Mouse (Mus musculus): ENCODE results near the gene Ccser1. TPM values are rescaled to one million over a fixed set of nuclear protein-coding genes. Genes with fewer than 3 reads are reported as not detected.

Ccser1 gene
- polyA plus RNA-seq, 1 experiment from 2014 or later = 6.7 TPM

GRCm38 (mm10) chr6:61588999-61589398, 408.9 kb downstream of the Ccser1 start:
- H3K9ac ChIP-seq (ENCODE audit: low read length) = no peak overlapping the region
- no peak overlapping the region for H3K4me2 ChIP-seq (ENCODE audit: low read depth, low read length)
- H3K4me3 ChIP-seq (ENCODE audit: low read length) = no peak overlapping the region
- no peaks in the 10 kb centered on the region for H3K9me3 ChIP-seq (ENCODE audit: control insufficient read depth, low read length)
- ATAC-seq (ENCODE audit: low read depth) = no peak
- no peaks in the 10 kb centered on the region for H3K27me3 ChIP-seq (ENCODE audit: control insufficient read depth, insufficient read depth, low read depth, low read length)
- H3K4me1 ChIP-seq (replicated peaks; ENCODE audit: control insufficient read depth, insufficient read depth, low read length) = no peaks in the 10 kb centered on the region
- 61% methylated on average over 2 of the region's 2 CpGs for WGBS
- H3K36me3 ChIP-seq (ENCODE audit: control insufficient read depth, insufficient read depth, low read length) = no peaks in the 10 kb centered on the region
- H3K27ac ChIP-seq (ENCODE audit: low read length) = no peak overlapping the region

- Histone ChIP-seq H3K36me3 (ENCODE audit: control insufficient read depth, insufficient read depth, low read length) (no peaks in the 10 kb centered on the region), H3K9ac (ENCODE audit: low read length) (no peak overlapping the region), H3K4me3 (ENCODE audit: low read length) (no peak overlapping the region), H3K9me3 (ENCODE audit: control insufficient read depth, low read length) (no peaks in the 10 kb centered on the region), H3K4me1 (replicated peaks; ENCODE audit: control insufficient read depth, insufficient read depth, low read length) (no peaks in the 10 kb centered on the region), H3K4me2 (ENCODE audit: low read depth, low read length) (no peak overlapping the region), H3K27me3 (ENCODE audit: control insufficient read depth, insufficient read depth, low read depth, low read length) (no peaks in the 10 kb centered on the region), H3K27ac (ENCODE audit: low read length) (no peak overlapping the region)
- WGBS = 92% methylated on average over 5 of the region's 5 CpGs
- no peak for ATAC-seq (ENCODE audit: low read depth)
Observed at GRCm38 (mm10) chr6:61601911-61602310, 421.8 kb downstream of the Ccser1 start.

DNA sequence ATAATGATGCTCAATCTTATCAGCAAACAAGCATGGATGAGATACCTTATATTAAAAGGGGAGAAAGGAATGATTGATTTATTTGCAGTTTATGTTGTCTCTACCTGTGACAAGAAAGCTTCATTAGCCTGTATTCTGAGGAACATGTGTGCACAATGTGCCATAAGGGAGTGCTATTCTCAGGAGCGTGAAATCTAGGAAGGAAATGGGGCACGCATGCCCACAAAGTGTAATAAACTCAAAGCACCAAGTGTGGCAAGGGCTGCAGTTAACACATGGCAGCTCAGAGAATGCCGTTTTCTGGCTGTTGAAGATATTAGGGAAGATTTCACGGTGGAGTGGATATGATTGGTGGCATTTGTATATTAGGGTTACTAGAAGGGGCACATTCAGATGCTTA, 434.8 kb downstream of the Ccser1 start:
- Histone ChIP-seq H3K27me3 (ENCODE audit: control insufficient read depth, insufficient read depth, low read depth, low read length) (no peaks in the 10 kb centered on the region), H3K9ac (ENCODE audit: low read length) (no peak overlapping the region), H3K4me3 (ENCODE audit: low read length) (no peak overlapping the region), H3K27ac (ENCODE audit: low read length) (no peak overlapping the region), H3K9me3 (ENCODE audit: control insufficient read depth, low read length) (no peaks in the 10 kb centered on the region), H3K4me2 (ENCODE audit: low read depth, low read length) (no peak overlapping the region), H3K4me1 (replicated peaks; ENCODE audit: control insufficient read depth, insufficient read depth, low read length) (no peaks in the 10 kb centered on the region), H3K36me3 (ENCODE audit: control insufficient read depth, insufficient read depth, low read length) (no peaks in the 10 kb centered on the region)
- ATAC-seq (ENCODE audit: low read depth) = no peak
- WGBS = 78% methylated on average over 4 of the region's 4 CpGs

DNA sequence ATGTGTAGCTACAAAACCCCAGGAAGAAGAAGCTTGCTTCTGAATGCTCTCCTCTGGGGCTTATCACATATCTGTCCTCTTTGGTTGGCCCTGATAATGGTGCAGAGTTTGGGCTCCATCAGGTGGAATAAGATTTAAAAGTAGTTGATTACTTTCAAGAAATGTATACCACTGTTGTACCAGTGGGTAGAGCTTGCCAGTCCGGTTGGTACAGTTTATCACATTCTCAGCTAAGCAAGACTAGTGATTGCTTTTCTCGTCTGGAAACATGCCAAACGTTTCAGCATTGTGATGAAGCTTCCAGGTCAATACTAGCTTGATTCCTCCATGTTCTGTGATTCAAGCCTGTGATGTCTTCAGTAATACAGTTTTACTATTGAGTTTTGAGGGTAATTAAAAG, 441.6 kb downstream of the Ccser1 start:
- no peak overlapping the region for H3K4me2 ChIP-seq (ENCODE audit: low read depth, low read length)

GRCm38 (mm10) chr6:61661414-61661813, 481.3 kb downstream of the Ccser1 start:
- Histone ChIP-seq H3K4me1 (replicated peaks; ENCODE audit: control insufficient read depth, insufficient read depth, low read length) (no peaks in the 10 kb centered on the region), H3K27me3 (ENCODE audit: control insufficient read depth, insufficient read depth, low read depth, low read length) (no peaks in the 10 kb centered on the region), H3K4me3 (ENCODE audit: low read length) (no peak overlapping the region), H3K36me3 (ENCODE audit: control insufficient read depth, insufficient read depth, low read length) (no peaks in the 10 kb centered on the region), H3K9me3 (ENCODE audit: control insufficient read depth, low read length) (no peaks in the 10 kb centered on the region), H3K27ac (ENCODE audit: low read length) (no peak overlapping the region), H3K4me2 (ENCODE audit: low read depth, low read length) (no peak overlapping the region), H3K9ac (ENCODE audit: low read length) (no peak overlapping the region)
- peak; percentile 78 for ATAC-seq (ENCODE audit: low read depth)

More for the DNA sequence above, 441.6 kb downstream of the Ccser1 start:
- no peaks in the 10 kb centered on the region for H3K4me1 ChIP-seq (replicated peaks; ENCODE audit: control insufficient read depth, insufficient read depth, low read length)
- no peaks in the 10 kb centered on the region for H3K36me3 ChIP-seq (ENCODE audit: control insufficient read depth, insufficient read depth, low read length)
- no peak overlapping the region for H3K4me3 ChIP-seq (ENCODE audit: low read length)
- no peak overlapping the region for H3K9ac ChIP-seq (ENCODE audit: low read length)
- WGBS = 51% methylated on average over 3 of the region's 3 CpGs
- ATAC-seq (ENCODE audit: low read depth) = no peak
- H3K27ac ChIP-seq (ENCODE audit: low read length) = no peak overlapping the region
- H3K9me3 ChIP-seq (ENCODE audit: control insufficient read depth, low read length) = no peaks in the 10 kb centered on the region
- no peaks in the 10 kb centered on the region for H3K27me3 ChIP-seq (ENCODE audit: control insufficient read depth, insufficient read depth, low read depth, low read length)

DNA sequence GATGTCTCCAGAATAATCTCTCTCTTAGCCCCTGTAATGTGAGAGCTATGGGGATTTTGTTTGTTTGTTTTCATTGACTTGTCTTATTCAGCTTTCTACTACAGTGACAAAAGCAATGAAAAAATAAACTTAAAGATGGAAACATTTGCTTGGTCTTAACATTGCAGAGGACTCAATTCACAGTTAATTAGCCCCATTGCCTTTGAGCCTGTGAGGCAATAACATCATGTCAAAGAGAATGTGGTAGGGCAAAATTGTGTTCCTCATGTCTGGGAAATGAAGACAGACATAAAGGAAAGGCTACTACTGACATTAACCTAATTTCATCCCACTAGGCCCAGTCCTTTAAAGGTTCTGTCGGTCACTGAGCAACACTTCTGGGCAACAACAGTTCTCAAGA, 484.4 kb downstream of the Ccser1 start:
- ATAC-seq (ENCODE audit: low read depth) = no peak; the same call in 1 of the 2 replicates
- no peak overlapping the region for H3K27ac ChIP-seq (ENCODE audit: low read length)
- WGBS = 66% methylated on average over 1 of the region's 1 CpGs
- no peak overlapping the region for H3K4me3 ChIP-seq (ENCODE audit: low read length)
- H3K36me3 ChIP-seq (ENCODE audit: control insufficient read depth, insufficient read depth, low read length) = no peaks in the 10 kb centered on the region
- H3K9me3 ChIP-seq (ENCODE audit: control insufficient read depth, low read length) = no peaks in the 10 kb centered on the region
- no peaks in the 10 kb centered on the region for H3K4me1 ChIP-seq (replicated peaks; ENCODE audit: control insufficient read depth, insufficient read depth, low read length)
- no peak overlapping the region for H3K9ac ChIP-seq (ENCODE audit: low read length)
- no peaks in the 10 kb centered on the region for H3K27me3 ChIP-seq (ENCODE audit: control insufficient read depth, insufficient read depth, low read depth, low read length)
- no peak overlapping the region for H3K4me2 ChIP-seq (ENCODE audit: low read depth, low read length)

DNA sequence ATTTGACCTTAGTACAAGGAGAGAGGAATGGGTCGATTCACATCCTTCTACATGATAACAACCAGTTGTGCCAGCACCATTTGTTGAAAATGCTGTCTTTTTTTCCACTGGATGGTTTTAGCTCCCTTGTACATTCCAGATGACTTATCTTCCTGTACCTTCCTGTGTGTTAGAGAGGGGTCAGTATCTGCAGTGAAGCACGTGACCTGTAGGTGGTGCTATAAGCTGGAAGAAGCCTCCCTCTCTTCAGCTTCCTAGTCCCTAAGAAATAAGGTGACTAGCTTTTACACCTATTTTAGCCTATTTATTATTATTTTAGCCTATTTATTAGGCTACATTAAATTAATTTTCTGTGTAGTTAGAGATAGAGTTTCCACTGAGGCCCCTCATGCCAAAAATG, 506.9 kb downstream of the Ccser1 start:
- Histone ChIP-seq H3K27me3 (ENCODE audit: control insufficient read depth, insufficient read depth, low read depth, low read length) (no peaks in the 10 kb centered on the region), H3K9me3 (ENCODE audit: control insufficient read depth, low read length) (no peaks in the 10 kb centered on the region), H3K4me1 (replicated peaks; ENCODE audit: control insufficient read depth, insufficient read depth, low read length) (no peaks in the 10 kb centered on the region), H3K4me3 (ENCODE audit: low read length) (no peak overlapping the region), H3K27ac (ENCODE audit: low read length) (no peak overlapping the region), H3K36me3 (ENCODE audit: control insufficient read depth, insufficient read depth, low read length) (no peaks in the 10 kb centered on the region), H3K9ac (ENCODE audit: low read length) (no peak overlapping the region), H3K4me2 (ENCODE audit: low read depth, low read length) (no peak overlapping the region)
- WGBS = 43% methylated on average over 2 of the region's 2 CpGs
- no peak for ATAC-seq (ENCODE audit: low read depth)

GRCm38 (mm10) chr6:61703003-61703402, 522.9 kb downstream of the Ccser1 start:
- H3K9me3 ChIP-seq (ENCODE audit: control insufficient read depth, low read length) = no peaks in the 10 kb centered on the region
- no peaks in the 10 kb centered on the region for H3K27me3 ChIP-seq (ENCODE audit: control insufficient read depth, insufficient read depth, low read depth, low read length)
- no peaks in the 10 kb centered on the region for H3K4me1 ChIP-seq (replicated peaks; ENCODE audit: control insufficient read depth, insufficient read depth, low read length)
- H3K36me3 ChIP-seq (ENCODE audit: control insufficient read depth, insufficient read depth, low read length) = no peaks in the 10 kb centered on the region
- 88% methylated on average over 7 of the region's 7 CpGs for WGBS
- H3K4me3 ChIP-seq (ENCODE audit: low read length) = no peak overlapping the region
- no peak for ATAC-seq (ENCODE audit: low read depth)
- H3K27ac ChIP-seq (ENCODE audit: low read length) = no peak overlapping the region
- no peak overlapping the region for H3K9ac ChIP-seq (ENCODE audit: low read length)
- no peak overlapping the region for H3K4me2 ChIP-seq (ENCODE audit: low read depth, low read length)

DNA sequence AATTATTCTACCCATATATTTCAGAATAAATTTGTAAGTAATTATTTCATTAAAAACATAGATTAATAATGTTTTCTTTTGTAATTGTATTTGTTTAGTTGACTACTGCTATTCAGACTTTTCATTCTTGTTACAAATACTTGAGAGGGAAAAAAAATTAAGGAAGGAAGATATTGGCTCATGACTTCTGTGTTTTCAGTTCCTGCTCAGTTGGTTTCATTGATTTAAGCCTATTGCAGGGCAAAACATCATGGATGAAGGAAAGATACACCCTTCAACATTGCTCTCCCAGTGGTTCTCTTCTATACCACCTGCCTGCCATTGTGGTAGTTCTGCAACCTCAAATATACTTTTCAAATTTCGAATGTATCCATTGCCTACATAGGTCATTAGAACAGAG, 541.1 kb downstream of the Ccser1 start:
- no peak overlapping the region for H3K4me2 ChIP-seq (ENCODE audit: low read depth, low read length)
- no peaks in the 10 kb centered on the region for H3K36me3 ChIP-seq (ENCODE audit: control insufficient read depth, insufficient read depth, low read length)
- H3K4me1 ChIP-seq (replicated peaks; ENCODE audit: control insufficient read depth, insufficient read depth, low read length) = no peaks in the 10 kb centered on the region
- 84% methylated on average over 1 of the region's 1 CpGs for WGBS
- H3K9me3 ChIP-seq (ENCODE audit: control insufficient read depth, low read length) = no peaks in the 10 kb centered on the region
- H3K9ac ChIP-seq (ENCODE audit: low read length) = no peak overlapping the region
- H3K27me3 ChIP-seq (ENCODE audit: control insufficient read depth, insufficient read depth, low read depth, low read length) = no peaks in the 10 kb centered on the region
- no peak overlapping the region for H3K27ac ChIP-seq (ENCODE audit: low read length)
- H3K4me3 ChIP-seq (ENCODE audit: low read length) = no peak overlapping the region
- no peak for ATAC-seq (ENCODE audit: low read depth)

DNA sequence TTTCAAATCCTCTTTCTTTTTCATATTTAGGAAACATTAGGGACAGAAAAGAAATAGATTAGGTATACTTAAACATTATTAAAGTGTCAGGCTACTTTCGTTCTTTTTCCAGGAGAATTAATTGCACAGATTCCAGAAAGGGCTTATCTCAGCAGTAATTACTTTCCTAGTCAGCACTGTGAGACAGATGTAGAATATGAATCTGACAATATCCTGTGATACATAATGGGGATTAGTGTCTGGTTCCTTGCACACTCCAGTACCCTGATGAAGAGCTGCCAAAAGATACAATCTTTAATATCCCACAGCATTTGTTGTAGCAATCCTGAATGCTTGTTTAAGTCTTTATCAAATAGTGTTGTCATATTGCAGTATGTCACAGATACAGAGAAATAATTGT, 548.9 kb downstream of the Ccser1 start:
- ATAC-seq (ENCODE audit: low read depth) = no peak
- WGBS = 48% methylated on average over 1 of the region's 1 CpGs

More for the DNA sequence above, 548.9 kb downstream of the Ccser1 start:
- H3K36me3 ChIP-seq (ENCODE audit: control insufficient read depth, insufficient read depth, low read length) = no peaks in the 10 kb centered on the region
- H3K9me3 ChIP-seq (ENCODE audit: control insufficient read depth, low read length) = no peaks in the 10 kb centered on the region
- no peak overlapping the region for H3K9ac ChIP-seq (ENCODE audit: low read length)
- no peak overlapping the region for H3K4me2 ChIP-seq (ENCODE audit: low read depth, low read length)
- no peak overlapping the region for H3K27ac ChIP-seq (ENCODE audit: low read length)
- no peaks in the 10 kb centered on the region for H3K27me3 ChIP-seq (ENCODE audit: control insufficient read depth, insufficient read depth, low read depth, low read length)
- H3K4me3 ChIP-seq (ENCODE audit: low read length) = no peak overlapping the region
- no peaks in the 10 kb centered on the region for H3K4me1 ChIP-seq (replicated peaks; ENCODE audit: control insufficient read depth, insufficient read depth, low read length)
